Mouse (Mus musculus): Measurements from ENCODE around the gene Hhat. TPM values are rescaled to one million over a fixed set of nuclear protein-coding genes. Genes with fewer than 3 reads are reported as not detected.

The Hhat gene
- total and polyA plus RNA-seq, 3 experiments, result 0.21 to 1.2 (median 1.1) TPM

DNA sequence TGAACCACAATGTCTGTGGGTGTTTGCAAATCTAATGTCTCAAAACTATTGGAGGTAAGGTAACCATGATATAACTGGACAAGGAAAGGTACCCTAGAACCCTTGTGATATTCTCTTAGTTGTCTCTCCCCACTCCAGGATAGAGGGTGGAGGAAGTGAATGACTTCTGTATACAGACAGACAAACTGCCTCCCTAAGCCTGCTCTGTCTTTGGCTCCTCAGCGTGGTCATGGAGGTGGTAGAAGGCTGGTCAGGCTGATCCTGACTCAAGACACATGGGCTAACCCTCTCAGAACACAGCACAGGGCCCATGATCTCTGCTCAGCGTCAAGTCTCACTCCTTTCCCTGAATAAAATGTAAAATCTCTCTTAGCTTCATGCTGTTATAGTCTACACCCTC, 149.2 kb downstream of the Hhat start:
- Histone ChIP-seq H3K4me2 (ENCODE audit: insufficient read depth, low read depth, poor library complexity, severe bottlenecking) (no peak overlapping the region), H3K27me3 (replicated peaks) (peaks cover 53% of the 10 kb centered on the region), H3K9me3 (replicated peaks; ENCODE audit: low read length) (peaks cover 6% of the 10 kb centered on the region), H3K4me1 (ENCODE audit: control insufficient read depth in 1 of 2, insufficient read depth in 2 of 2) (no peaks in the 10 kb centered on the region), H3K4me3 (replicated peaks in 1 of 3; ENCODE audit: low read depth in 2 of 3, low read length in 2 of 3, poor library complexity in 1 of 3) (no peak overlapping the region), H3K36me3 (replicated peaks in 1 of 2; ENCODE audit: control insufficient read depth in 1 of 2, insufficient read depth in 1 of 2, low read length in 1 of 2) (no peaks in the 10 kb centered on the region), H3K27ac (ENCODE audit: insufficient read depth, low read depth) (no peak overlapping the region), H3K79me2 (replicated peaks; ENCODE audit: control insufficient read depth, extremely low read depth, insufficient read depth, poor library complexity, severe bottlenecking) (no peaks in the 10 kb centered on the region), H3K9ac (ENCODE audit: insufficient read depth, low read depth) (no peak overlapping the region)
- dilution Hi-C loops (cut with MboI; ENCODE audit: extremely low pct_ligation_motif_present, extremely low pct_unique_long_range_greater_than_20kb, low sequenced_read_pairs), result no loop called here
- TF ChIP-seq MEF2A (IDR thresholded peaks at IDR 0.05; ENCODE audit: borderline replicate concordance, low read depth, low read length), result no peak
- no peak for TF ChIP-seq BHLHE40 (IDR thresholded peaks at IDR 0.05; ENCODE audit: low read depth, low read length)
- no peak for TF ChIP-seq TCF12 (IDR thresholded peaks at IDR 0.05; ENCODE audit: low read depth, low read length)
- TF ChIP-seq ETS1 (conservative IDR thresholded peaks at IDR 0.05; ENCODE audit: low read depth, low read length), result no peak
- TF ChIP-seq NRF1 (IDR thresholded peaks at IDR 0.05; ENCODE audit: low read depth, low read length), result no peak
- no peak for TF ChIP-seq ZC3H11A (IDR thresholded peaks at IDR 0.05; ENCODE audit: low read depth, low read length)
- TF ChIP-seq ZNF384 (IDR thresholded peaks at IDR 0.05; ENCODE audit: low read depth, low read length), result no peak
- DNase-seq (ENCODE audit: extremely low read depth), result no peak
- in situ Hi-C loops (cut with MboI; ENCODE audit: low pct_ligation_motif_present, low pct_unique_long_range_greater_than_20kb, low sequenced_read_pairs), result no loop called here

GRCm38 (mm10) chr1:192613271-192613670, 157.8 kb downstream of the Hhat start:
- no peaks in the 10 kb centered on the region for H3K79me2 ChIP-seq (replicated peaks; ENCODE audit: control insufficient read depth, extremely low read depth, insufficient read depth, poor library complexity, severe bottlenecking)
- H3K9ac ChIP-seq (ENCODE audit: insufficient read depth, low read depth), result no peak overlapping the region
- TF ChIP-seq MYC (IDR thresholded peaks at IDR 0.05; ENCODE audit: low read depth, low read length), result no peak
- no peak for TF ChIP-seq ZC3H11A (IDR thresholded peaks at IDR 0.05; ENCODE audit: low read depth, low read length)
- TF ChIP-seq ETS1 (conservative IDR thresholded peaks at IDR 0.05; ENCODE audit: low read depth, low read length), result no peak
- no peak for TF ChIP-seq ZNF384 (IDR thresholded peaks at IDR 0.05; ENCODE audit: low read depth, low read length)
- TF ChIP-seq SMC3 (IDR thresholded peaks at IDR 0.05; ENCODE audit: low read depth, low read length), result no peak
- TF ChIP-seq GABPA (IDR thresholded peaks at IDR 0.05; ENCODE audit: insufficient replicate concordance, low read depth, low read length), result no peak
- no peak for TF ChIP-seq POLR2A (IDR thresholded peaks at IDR 0.05; ENCODE audit: low read depth, low read length)
- no peak for TF ChIP-seq RCOR1 (conservative IDR thresholded peaks at IDR 0.05; ENCODE audit: low read depth, low read length)
- TF ChIP-seq ZMIZ1 (IDR thresholded peaks at IDR 0.05; ENCODE audit: low read depth, low read length), result no peak
- H3K27me3 ChIP-seq (replicated peaks), result peaks cover 75% of the 10 kb centered on the region
- no peaks in the 10 kb centered on the region for H3K9me3 ChIP-seq (replicated peaks; ENCODE audit: low read length)
- in situ Hi-C loops (cut with MboI; ENCODE audit: low pct_ligation_motif_present, low pct_unique_long_range_greater_than_20kb, low sequenced_read_pairs), result no loop called here
- dilution Hi-C loops (cut with MboI; ENCODE audit: extremely low pct_ligation_motif_present, extremely low pct_unique_long_range_greater_than_20kb, low sequenced_read_pairs), result no loop called here
- no peak overlapping the region for H3K4me2 ChIP-seq (ENCODE audit: insufficient read depth, low read depth, poor library complexity, severe bottlenecking)
- DNase-seq (ENCODE audit: extremely low read depth), result no peak
- H3K27ac ChIP-seq (ENCODE audit: insufficient read depth, low read depth), result no peak overlapping the region
- no peaks in the 10 kb centered on the region for H3K4me1 ChIP-seq (ENCODE audit: control insufficient read depth in 1 of 2, insufficient read depth in 2 of 2)
- H3K4me3 ChIP-seq (replicated peaks in 1 of 3; ENCODE audit: low read depth in 2 of 3, low read length in 2 of 3, poor library complexity in 1 of 3), result no peak overlapping the region
- no peaks in the 10 kb centered on the region for H3K36me3 ChIP-seq (replicated peaks in 1 of 2; ENCODE audit: control insufficient read depth in 1 of 2, insufficient read depth in 1 of 2, low read length in 1 of 2)
